Mouse (Mus musculus): ENCODE measurements around the gene Olfr1275.

Gene Olfr1275

DNA sequence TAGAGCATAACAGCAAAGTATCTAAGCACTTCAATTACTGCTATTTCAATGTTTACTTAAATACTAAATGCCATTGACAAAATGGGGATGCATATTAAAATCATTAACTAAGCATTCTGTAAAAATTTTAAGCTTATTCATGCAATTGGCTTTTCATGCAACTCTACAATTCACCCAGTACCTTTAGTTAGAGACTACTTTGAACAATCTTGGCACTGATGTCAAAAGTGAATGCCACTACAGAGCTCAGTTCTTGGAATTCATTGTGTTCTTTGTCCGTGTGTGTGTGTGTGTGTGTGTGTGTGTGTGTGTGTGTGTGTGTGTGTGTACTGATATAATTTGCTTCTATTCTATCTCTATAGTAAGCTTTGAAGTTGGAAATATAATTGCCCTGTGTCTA is at the start of gene Olfr1275:
TSS of gene Olfr1275 (minus strand) at position 101 of the 400 bp plus-strand sequence.
- no peak for DNase-seq

GRCm38 (mm10) chr2:111274006-111274405 is 38.9 kb upstream of the Olfr1275 start, which contains the start of gene Olfr1277:
Gene Olfr1277, minus strand, starts transcription at chr2:111274106.
- no peak for DNase-seq

- no peak for DNase-seq
Measured at GRCm38 (mm10) chr2:111254216-111254615, 19.1 kb upstream of the Olfr1275 start, which contains the start of gene Olfr1276. Gene Olfr1276, plus strand, starts transcription at chr2:111254516.

GRCm38 (mm10) chr2:111229502-111229901 is 5.6 kb downstream of the Olfr1275 start, which contains the start of gene 4930430A15Rik:
Gene 4930430A15Rik, minus strand, starts transcription at chr2:111229602.
- no peak for DNase-seq

DNA sequence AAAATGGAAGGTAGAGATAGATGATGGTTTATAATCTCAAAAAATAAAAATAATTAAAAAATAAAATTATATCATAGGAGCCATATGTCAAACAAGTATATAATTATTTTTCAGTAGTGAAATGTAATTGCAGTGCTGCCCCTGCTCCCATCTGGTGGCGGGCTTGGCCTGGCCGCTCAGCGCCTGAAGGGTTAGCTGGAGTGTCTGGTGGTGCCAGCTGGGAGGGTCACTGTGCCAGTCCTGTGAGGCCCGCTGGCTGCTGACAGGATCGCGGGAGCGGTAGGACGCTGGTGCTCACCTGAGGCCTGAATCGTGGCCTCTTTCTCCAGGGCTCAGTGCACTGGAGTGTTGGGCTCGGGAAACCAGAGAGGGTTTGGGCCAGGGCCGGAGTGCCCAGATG is 53.0 kb downstream of the Olfr1275 start:
- DNase-seq = no peak
